Mouse (Mus musculus) CH12.LX (cell line): ENCODE results near the gene Sumo3.

ENCODE experiments used
- CHD2 ChIP-seq: IDR thresholded peaks from 2 replicates; pipeline ENCODE4 v1.6.1; 2011; ENCODE audit warnings: low read length, improper control_type of control experiment
- CTCF ChIP-seq, 2 experiments: IDR thresholded peaks in 1 of 2; conservative IDR thresholded peaks in 1 of 2; 2 replicates each; pipeline ENCODE4 v1.5.1; 2011 to 2012; ENCODE audit warnings: low read depth in 2 of 2, low read length in 2 of 2, improper control_type of control experiment in 1 of 2, inconsistent platforms in 1 of 2, mild to moderate bottlenecking in 1 of 2, moderate library complexity in 1 of 2
- HCFC1 ChIP-seq: IDR thresholded peaks from 2 replicates; pipeline ENCODE4 v1.6.1; 2012; ENCODE audit warnings: low read depth, mild to moderate bottlenecking, inconsistent platforms, low read length, improper control_type of control experiment
- KAT2A ChIP-seq: IDR thresholded peaks from 2 replicates; pipeline ENCODE4 v1.6.1; 2012; ENCODE audit warnings: low read length, improper control_type of control experiment, inconsistent platforms; ENCODE audit not compliant: insufficient replicate concordance
- MAFK ChIP-seq: IDR thresholded peaks from 2 replicates; pipeline ENCODE4 v1.6.1; 2011; ENCODE audit warnings: low read length, improper control_type of control experiment; ENCODE audit not compliant: insufficient replicate concordance
- NELFE ChIP-seq: IDR thresholded peaks from 2 replicates; pipeline ENCODE4 v1.6.1; 2011; ENCODE audit warnings: low read depth, low read length, improper control_type of control experiment
- NRF1 ChIP-seq: IDR thresholded peaks from 2 replicates; pipeline ENCODE4 v1.6.1; 2014; ENCODE audit warnings: low read depth, mild to moderate bottlenecking, inconsistent platforms, low read length, improper control_type of control experiment, moderate library complexity
- POLR2A ChIP-seq: IDR thresholded peaks from 2 replicates; pipeline ENCODE4 v1.6.1; 2011; ENCODE audit warnings: low read depth, mild to moderate bottlenecking, improper control_type of control experiment, low read length
- TCF12 ChIP-seq: IDR thresholded peaks from 2 replicates; pipeline ENCODE4 v1.6.1; 2014; ENCODE audit warnings: low read depth, mild to moderate bottlenecking, inconsistent platforms, low read length, improper control_type of control experiment
- UBTF ChIP-seq: IDR thresholded peaks from 2 replicates; pipeline ENCODE4 v1.6.1; 2012; ENCODE audit warnings: low read depth, mild to moderate bottlenecking, inconsistent platforms, low read length, improper control_type of control experiment, moderate library complexity
- USF2 ChIP-seq: conservative IDR thresholded peaks from 2 replicates; pipeline ENCODE4 v1.6.1; 2011; ENCODE audit warnings: low read depth, low read length, improper control_type of control experiment
- ZKSCAN1 ChIP-seq: IDR thresholded peaks from 2 replicates; pipeline ENCODE4 v1.6.1; 2012; ENCODE audit warnings: low read depth, inconsistent platforms, low read length, improper control_type of control experiment, borderline replicate concordance
- ZMIZ1 ChIP-seq: IDR thresholded peaks from 2 replicates; pipeline ENCODE4 v1.6.1; 2012; ENCODE audit warnings: low read depth, mild to moderate bottlenecking, inconsistent platforms, low read length, improper control_type of control experiment

GRCm38 (mm10) chr10:77629970-77630369 lies 24.1 kb downstream of the Sumo3 start:
- TF ChIP-seq TCF12 (no peak), POLR2A (no peak), ZKSCAN1 (no peak), MAFK (no peak), CTCF (conservative IDR thresholded peaks at IDR 0.05 in 1 of 2, IDR thresholded peaks at IDR 0.05 in 1 of 2; ENCODE audit: low read depth in 2 of 2, low read length in 2 of 2) (peak in 1 of 2 experiments; percentile 42; a peak in 2 of 4 replicates), NELFE (no peak), UBTF (no peak), HCFC1 (no peak), KAT2A (no peak), USF2 (no peak), NRF1 (no peak), CHD2 (no peak), ZMIZ1 (no peak)
